Mouse (Mus musculus) adrenal gland, postnatal 25 days (tissue): ENCODE measurements at regions not wholly inside any gene's neighbourhood (a gene's known extent, or its start where the extent isn't known, plus 50 kb on each side); places are given as distances from the start of the nearest gene placed in this dataset.
A peak's percentile ranks its signal among the peaks of the same experiment; 100 is the strongest.

Source experiments
- DNase-seq: peaks from one replicate; pipeline ENCODE4 v3.0.0; 2021; ENCODE audit warnings: mixed read lengths

DNA sequence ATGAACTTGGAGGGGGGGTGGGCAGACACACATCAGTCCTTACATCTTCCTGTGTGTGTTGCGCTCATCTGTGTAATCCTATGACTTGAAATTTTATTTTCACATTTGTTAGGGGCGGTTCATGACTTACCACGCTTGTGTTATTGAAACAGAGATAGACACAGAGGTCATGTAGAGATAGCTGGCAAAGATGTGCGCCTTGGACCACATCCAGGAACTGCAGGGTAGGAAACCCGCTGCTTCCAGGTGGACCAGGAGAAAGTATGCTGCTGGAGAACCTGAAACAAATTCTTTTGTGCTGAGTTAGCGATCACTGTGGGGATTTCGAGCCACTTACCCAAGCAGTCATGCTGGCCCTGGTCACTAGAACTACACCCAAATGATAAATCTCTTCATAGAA lies 89.1 kb downstream of the Kcnj2 start:
- DNase-seq = no peak

DNA sequence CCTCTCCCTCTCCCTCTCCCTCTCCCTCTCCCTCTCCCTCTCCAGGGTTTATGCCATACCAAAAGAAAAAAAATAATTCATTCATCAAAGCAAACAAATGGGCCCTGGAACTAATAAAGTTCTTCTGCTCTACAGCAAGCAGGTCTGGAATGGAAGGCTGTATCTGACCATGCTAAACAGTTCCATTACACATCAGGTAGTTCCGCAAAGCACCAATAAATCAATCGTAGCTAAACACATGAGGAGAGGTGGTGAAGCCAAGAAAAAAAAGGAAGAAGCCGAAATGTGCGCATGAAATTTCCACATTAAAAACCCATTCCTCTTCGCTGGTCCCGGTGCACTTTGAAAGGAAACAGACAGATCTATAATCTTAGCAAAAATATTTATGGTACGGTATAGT lies 89.8 kb downstream of the Kcnj2 start:
- no peak for DNase-seq

DNA sequence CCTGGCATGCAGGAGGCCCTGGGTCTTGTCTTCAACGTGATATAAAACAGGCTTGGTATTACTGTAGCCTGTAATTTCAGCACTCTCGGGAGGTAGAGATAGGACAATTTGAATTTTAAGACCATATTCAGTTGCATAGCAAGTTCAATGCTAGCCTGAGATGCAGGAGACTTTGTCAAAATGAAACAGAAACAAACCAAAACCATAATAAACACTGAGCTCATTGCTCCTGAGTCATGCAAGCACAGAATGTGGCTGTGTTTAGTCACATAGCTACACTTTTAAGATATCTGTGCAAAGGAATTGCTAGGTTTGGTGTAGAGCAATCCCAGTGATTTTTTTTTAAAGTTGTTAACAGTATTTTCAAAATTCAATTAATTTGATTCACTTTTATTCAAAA lies 93.3 kb downstream of the Kcnj2 start:
- DNase-seq = no peak

DNA sequence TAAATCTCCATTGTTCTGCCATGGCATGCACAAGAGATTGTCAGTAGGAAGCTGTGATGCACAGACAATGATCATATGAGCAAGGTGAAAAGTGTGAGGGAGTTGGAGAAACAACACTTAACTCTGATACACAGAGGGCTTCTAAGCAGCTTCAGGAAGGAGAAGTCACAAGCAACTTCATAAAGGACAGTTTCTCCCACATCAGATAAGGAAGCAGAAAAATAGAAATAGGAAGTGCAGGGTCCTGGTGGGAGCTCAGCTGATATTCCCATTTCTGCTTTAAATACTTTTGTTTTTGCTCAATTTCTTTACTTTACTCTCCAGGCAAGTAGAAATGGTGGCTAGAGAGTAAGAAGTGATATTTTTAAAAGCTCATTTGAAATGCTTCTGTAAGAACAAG lies 98.9 kb downstream of the Kcnj2 start:
- no peak for DNase-seq

DNA sequence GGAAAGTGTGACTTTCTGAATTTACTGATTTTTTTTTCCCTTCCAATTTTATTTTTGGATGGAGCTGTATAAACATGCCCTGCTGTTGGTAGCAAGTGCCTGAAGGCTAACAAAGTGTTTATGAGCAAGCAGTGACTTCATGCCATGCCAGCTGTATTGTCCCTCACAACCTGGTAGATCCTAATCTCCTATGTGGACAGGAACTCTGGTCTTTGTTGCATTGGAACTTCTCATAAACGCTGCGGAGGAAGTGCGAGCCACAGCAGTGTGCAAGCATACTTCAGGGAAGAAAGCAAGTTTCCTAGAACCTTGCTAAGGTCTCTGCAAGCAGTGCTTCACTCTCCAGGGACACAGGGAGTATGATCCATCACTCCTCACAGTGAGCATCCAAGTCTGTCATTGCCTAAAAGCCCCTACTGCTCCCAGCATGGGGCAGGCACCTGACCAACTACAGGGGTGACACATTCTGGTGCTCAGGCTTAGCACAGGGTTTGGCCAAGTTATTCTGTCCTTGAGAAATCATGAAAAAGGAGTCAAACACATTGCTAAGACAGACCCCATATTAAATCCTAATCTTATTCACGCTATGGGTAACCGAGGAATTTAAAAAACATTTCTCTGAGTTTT lies 104.3 kb downstream of the Kcnj2 start:
- no peak for DNase-seq

DNA sequence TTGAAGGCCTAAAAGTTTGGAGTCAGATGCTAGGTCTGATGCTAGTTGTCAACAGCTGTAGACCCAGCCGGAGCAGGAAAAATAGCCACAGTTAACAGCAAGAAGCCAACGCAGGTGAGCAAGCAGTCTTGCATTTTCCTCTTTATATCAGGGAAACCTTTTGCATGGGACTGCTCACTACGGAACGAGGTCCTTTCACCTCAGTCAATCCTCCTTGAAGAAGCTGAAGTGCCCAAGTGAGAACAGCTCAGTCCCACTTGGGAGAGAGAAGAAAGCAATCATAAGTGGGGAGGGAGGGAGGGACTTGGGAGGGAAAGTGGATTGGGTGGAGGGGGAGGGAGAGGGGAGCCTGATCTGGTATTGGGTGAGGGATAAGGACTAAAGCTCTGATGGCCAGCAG lies 107.6 kb downstream of the Kcnj2 start:
- DNase-seq = no peak

DNA sequence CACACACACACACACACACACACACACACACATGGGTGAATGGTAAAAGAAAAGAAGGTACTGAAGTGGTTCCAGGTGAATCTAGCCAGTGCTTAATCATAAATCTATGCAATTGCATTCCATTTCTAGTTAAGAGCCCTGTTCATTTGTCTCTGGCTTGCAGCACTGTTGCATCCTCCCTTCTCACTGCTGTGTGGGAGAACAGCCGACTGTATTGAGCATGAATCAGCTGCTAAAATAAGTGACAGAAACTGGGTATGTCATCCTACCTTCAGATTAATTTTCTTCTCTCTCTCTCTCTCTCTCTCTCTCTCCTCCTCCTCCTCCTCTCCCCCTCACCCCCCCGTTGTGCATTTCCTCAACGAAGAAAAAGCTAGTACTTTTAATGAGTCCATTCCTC lies 109.6 kb downstream of the Kcnj2 start:
- no peak for DNase-seq

DNA sequence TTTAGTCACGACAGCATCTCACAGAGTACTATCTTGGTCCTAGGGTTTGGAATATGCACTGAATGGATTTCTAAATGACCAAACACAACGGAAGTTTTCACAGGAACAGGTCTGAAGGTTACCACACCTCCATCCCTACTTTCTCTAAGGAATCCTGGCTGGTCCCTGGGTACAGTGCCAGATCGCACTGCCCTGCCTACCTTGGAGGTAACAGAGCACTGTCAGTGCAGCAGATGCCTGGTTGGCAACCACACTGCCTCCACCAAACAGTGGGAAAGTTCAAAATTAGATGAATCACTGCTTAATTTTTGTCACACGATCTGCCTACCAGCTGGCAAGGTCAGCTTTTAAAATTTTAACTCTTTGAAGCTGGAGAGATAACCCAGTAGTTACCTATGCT lies 111.6 kb downstream of the Kcnj2 start:
- no peak for DNase-seq

DNA sequence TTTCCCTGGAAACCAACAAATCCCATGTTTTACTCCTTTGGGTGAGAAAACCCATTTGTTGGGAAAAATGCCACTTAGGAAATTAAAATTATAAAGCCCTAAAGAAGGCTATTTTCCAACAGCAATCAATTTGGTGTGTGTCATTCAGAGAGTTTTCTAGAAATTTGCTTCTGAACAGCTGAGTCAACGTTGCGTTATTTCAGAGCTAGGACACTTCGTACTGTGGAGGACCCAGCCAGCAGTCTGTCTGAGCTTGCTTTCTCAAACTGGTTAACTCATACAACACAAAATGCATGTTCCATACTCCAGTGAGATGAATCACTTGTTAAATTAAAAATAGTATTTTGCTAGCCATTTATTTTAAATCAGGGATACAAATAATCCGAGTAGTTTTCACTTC lies 131.5 kb downstream of the Kcnj2 start:
- DNase-seq = no peak

DNA sequence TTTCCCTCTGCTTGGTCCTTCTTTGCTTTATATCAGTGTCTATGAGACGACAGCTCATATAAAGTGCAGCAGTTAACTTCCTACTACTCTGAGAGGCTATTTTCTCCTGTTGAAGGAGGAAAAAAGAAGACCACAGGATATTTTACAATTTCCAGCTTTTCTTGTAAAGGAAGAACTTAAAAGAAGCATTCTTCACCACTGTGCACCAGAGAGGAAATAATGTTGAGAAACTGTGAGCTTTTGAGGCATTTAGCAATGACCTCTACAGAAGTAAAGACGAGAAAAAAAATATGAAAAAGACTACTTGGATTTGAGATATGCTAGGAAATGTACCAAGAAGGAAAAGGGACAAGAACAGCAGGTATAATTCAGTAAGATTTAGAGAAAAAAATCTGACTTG lies 134.5 kb downstream of the Kcnj2 start:
- DNase-seq = no peak

DNA sequence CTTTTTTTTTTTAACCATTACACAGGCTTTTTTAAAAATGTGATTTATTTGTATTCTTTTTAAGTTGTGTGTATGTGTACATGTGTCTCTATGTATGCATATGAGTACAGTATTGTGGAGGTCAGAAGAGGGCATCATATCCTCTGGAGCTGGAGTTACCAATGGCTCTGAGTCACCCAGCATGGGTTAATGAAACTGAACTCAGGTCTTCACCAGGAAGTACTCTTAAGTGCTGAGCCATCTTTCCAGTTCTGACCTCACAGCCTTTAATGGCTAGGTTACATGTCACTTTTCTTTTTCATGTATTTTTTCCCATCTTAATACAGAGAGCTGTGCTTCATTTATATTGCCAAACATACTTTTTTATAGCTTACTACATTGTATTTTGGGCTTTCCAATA lies 136.8 kb downstream of the Kcnj2 start:
- no peak for DNase-seq

DNA sequence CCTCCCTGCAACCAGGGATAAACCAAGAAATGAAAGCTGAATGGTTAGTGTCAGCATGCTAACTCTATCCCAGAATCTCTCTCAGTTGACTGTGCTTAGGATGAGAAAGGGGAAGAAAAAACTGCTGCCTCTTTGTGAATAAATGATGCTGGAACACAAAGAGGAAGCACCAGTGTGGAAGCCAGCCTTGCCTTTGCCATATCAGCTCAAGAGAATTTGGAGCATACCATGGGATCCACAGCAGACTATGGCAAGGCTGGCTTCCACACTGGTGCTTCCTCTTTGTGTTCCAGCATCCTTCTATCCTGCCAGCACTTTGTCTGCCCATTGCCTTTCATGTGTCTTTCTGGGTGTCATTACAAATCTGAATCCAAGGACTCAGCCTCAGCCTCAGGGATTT lies 144.6 kb downstream of the Kcnj2 start:
- DNase-seq = no peak

DNA sequence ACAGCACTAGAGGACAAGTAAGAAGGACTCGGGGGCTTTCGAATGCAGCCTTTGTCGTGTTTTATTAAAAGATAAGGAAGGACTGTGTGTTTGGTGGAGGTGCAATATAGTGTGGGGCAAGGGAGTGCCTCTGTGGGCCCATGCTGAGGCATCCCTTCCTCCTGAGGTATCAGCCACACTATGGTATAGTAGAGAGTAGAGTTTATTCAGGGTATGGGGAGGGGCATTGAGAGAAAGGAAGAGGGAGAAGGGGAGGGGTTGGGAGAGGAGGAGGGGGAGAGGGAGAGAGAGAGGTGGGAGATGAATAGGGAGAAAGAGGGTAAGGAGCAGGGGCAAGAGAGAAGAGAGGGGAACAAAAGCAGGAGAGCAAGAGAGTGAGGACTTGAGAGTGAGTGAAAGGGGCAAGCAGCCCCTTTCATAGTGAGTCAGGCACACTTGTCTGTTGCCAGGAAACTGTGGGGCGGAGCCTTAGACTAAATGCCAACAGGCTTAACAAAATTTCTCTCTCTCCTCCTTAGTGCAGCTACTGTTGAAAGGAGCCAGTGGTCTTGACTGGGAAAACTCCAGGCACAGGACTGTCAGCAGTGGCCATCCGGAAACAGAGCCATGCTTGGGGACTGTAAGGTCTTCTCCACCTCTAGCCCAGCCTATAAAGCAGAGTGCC lies 146.2 kb downstream of the Kcnj2 start:
- peak; percentile 19 for DNase-seq

DNA sequence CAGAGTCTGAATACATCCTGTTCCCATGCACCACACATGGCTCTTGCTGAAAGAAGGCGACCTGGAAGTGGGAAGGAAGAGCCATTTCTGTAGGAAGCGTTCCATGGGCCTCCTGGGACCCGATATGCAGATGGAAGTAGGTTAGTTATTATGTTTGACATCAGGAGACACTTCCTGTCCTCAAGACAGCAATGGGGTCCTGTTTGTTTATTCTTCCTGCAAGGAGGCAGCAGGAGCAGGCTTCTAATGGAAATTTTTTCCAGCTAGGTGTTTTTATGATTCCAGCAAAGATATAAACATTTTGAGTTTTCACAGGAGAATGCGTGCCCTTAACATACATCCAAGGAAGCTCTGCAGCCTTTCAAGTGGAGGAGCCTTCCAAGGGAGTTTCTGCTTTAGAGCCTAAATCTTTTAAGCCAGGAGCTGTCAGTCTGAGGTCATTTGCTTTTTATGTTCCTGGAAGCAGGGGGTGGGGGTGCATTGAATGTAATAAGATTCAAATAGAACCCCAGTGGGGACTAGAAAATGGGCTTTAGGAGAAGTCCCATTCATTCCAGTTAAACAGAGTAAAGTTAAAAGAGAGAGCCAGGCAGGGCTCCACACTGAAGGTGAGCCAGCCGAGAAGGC lies 146.9 kb downstream of the Kcnj2 start:
- no peak for DNase-seq

DNA sequence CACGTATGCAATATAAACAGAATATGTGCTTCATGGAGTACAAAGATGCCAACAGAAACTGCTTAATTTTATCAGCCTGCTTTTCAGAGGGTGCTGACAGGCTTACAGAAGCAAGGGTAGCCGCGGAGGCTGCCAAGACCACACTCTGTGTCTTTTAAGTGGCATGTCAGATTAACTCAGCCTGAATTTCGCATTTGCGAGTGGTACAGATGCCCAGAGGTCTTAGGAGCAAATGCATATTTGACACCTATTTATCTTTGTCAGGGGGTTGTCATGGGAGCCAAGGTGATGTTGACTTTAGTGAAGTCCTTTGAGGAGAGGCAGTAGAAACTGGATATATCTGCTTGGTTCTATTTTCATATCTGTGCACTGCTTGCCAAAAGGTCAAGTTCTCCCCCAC lies 149.0 kb downstream of the Kcnj2 start:
- no peak for DNase-seq

DNA sequence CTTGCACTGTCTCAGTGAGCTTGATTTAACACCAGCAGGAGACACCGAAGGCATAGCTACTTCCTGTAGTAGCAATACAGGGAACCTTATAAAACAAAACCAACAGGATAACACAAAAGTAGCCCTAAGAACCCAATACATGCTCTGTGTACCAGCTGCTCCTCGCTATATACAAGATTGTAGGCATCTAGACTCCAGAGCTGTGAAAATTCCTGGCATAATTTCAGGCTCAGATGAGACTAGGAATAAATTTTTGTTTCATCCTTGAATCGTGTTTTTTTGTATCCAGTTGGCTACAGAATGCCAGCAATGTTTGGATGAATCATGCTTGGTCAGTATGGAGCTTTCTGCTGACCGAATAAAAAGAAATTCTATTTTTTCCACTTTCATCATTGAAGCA lies 157.9 kb downstream of the Kcnj2 start:
- DNase-seq = no peak

DNA sequence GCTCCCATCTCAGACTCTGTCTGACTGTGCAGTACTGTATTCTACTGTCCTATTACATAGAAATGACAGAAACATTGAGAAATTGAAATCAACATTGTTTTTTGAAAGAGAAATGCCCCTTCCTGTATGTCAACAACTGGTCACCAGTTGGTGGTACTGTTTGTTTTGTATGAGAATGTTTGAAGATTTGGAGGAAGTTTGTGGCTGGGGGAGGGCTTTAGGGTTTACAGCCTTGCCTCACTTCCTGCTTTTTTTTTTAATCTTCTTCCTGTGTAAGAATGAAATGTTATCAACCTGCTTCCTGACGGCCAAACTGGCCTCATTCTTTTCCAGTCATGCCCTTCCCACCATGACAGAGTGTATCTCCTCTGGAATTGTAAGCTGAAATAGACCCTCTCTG lies 161.3 kb downstream of the Kcnj2 start:
- DNase-seq = no peak

DNA sequence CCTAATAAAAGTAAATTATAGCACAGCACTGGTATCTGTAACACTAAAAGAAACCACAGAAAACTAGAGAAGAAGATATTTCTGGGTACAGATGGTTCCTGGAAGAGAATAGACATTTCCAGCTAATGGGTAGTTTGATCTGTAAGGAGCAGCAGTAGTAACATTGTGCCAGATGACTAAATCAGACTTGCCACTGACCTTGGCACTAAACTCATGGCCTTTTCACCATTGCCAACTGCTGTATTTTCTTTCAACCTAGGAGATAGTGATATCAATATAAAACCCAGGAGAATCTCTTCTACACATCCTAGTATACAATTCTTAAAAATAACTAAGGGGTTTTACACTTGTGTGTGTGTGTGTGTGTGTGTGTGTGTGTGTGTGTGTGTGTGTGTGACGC lies 170.8 kb downstream of the Kcnj2 start:
- no peak for DNase-seq

DNA sequence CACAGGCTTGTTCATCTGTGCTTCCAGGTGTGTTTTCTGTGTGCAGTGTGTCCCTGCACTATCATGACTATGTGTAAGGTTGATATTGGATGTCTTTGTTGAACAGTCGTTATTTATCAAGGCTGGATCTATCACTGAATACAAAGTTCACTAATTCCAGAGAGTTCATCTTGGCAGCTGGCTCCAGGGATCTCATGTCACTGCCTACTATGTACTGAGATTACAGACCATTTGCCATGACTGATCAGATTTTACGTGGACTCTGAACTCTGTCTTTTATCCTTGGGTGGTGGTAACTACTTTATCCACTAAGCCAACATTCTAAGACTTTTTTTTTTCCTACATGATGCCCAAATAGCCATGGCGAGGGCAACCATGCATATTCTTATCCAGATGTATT lies 173.8 kb downstream of the Kcnj2 start:
- no peak for DNase-seq

DNA sequence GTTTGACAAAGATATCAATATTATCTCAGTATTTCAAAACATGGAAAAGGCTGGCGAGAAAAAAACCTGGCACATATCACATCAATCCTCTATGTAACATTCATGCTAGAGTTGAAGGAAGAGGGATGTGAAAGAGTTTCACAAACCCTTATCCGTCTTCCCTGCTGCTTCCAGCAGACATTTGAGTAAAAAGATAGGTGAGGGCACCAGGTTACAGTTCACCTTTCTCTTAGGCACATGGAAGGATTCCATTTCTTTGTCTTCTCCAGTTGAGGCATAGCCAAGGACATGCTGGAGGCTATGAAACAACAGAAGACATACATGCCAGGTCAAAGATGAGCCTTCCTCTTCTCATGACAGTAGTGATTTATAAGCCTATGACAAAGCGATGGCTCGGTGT lies 186.3 kb downstream of the Kcnj2 start:
- no peak for DNase-seq

DNA sequence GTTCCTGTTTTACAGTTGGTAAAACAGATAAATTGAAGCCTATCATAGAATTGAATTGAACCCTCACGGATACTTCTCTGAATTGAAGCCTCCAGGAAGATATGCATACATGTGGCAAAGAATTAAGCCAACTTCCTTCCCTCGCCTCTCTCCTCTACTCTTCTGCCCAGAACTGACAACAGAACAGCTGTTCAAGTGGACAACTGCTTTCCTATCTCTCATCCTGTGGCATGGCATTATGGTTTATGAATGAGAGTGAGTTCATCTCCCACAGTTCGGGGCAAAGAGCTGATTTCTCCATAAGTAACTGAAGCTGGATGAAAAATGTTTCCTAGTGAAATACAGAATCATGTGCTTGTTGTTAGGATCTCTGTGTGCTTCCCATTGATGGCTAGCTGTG lies 190.6 kb downstream of the Kcnj2 start:
- DNase-seq = no peak

DNA sequence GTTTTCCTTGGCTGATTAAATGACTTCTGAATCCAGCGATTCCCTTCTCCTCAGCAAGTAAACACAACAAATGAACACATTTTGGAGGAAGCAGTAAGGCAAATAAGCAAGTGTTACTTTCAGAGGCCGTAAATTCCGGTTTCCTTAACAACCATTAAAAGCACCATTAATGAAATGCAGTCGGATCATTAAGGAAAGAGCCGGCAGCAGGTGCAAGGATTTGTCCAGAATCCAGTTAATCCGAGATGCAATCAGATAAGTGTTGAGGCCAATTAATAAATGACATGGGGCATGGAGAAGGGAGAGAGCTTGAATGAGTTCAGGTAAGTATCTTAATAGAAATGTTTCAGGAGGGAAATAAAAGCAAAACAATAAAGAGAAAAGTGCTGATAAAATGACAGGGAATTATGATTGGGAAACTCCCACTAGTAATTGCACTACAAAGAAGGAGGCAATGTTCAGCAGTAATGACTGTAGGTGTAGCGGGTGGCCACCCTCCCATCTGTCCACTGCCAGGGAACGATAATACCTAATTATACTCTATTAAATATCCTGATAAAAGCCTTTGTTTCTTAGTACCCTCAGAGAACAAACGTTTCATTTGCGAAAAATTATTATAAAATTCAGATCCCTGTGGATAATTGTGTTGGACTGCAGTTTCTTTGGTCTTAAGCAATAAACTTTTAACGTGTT lies 194.9 kb downstream of the Kcnj2 start:
- no peak for DNase-seq

DNA sequence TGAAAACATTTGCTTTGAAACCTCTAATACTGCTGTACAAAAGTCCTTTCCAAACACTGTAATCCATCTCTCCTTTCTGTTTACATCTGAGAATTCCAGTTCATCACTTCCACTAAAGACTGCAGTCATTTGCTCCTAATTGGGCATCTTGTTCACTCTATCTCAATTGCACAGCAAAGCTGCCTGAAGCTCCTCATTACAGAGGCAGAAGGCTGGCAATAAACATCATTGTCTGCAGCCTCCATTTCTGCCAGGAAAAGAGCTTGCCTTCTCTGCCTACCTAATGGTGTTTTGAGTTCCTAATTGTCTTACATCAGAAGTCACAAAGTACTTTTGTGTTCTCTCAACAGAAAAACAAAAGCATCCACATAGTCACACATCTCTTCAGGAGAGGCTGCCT lies 207.7 kb downstream of the Kcnj2 start:
- no peak for DNase-seq

DNA sequence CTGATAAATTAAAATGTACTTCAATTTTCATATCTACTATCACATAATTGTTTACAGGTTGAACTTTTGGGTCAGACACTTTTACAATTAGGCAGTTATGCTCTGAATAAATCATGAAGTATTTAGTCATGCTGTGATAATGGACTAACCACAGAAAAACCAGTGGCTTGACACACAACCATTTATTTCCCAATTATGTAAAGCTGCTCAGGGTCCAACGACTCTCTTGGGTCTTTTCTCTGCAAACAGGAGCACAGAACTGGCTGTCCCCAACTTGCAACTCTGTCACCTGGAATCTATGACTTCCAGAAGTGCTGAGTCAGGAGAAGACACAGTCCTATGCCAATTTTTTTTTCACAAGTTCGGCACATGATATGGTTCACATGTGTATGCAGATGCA lies 214.8 kb downstream of the Kcnj2 start:
- no peak for DNase-seq
